Mouse (Mus musculus): ENCODE data around the gene BC035044. TPM values are rescaled to one million over a fixed set of nuclear protein-coding genes. Genes with fewer than 3 reads are reported as not detected.
"Not testable (repeated sequence)": the region's sequence is repeated elsewhere in the genome, so short reads cannot be mapped to it uniquely, and the experiment has no call there.

BC035044 gene
- polyA plus RNA-seq, 1 experiment = not detected

DNA sequence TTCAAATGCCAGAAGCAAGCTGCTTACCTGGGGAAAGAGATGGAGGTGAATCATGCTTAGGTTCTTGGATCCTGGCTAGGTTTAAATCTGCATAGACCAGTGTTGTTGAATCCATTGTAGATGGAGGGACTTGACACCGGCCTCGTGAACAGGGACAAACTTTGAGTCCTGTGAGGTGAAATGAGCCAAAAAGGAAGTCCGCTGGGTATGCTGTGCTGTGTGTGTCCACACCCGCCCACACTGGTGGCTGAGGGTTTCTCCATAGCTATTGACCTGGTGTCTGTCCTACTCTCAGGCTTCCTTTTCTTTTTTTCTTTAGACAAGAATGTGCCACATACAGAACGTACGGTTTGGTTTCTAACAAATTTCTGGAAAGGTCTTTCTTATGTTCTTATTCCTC is 64.8 kb downstream of the BC035044 start, which contains the start of the genes Gm44511 and Klrb1b:
TSS of gene Gm44511 (minus strand) at position 184 of the 400 bp plus-strand sequence.
TSS of gene Klrb1b (minus strand) at position 200 of the 400 bp plus-strand sequence.
- Histone ChIP-seq H3K79me2 (ENCODE audit: control insufficient read depth, insufficient read depth) (no peaks in the 10 kb centered on the region), H3K36me3 (ENCODE audit: control insufficient read depth, insufficient read depth) (no peaks in the 10 kb centered on the region), H3K4me3 (ENCODE audit: insufficient read depth, poor library complexity, severe bottlenecking) (no peak within 1 kb of the TSS), H3K27me3 (ENCODE audit: control insufficient read depth, insufficient read depth, insufficient read length) (no peaks in the 10 kb centered on the region), H3K79me3 (ENCODE audit: low read depth) (no peaks in the 10 kb centered on the region), H3ac (ENCODE audit: control insufficient read depth, insufficient read length, low read depth) (no peak within 1 kb of the TSS)
- TF ChIP-seq FOSL1 (IDR thresholded peaks at IDR 0.05; ENCODE audit: insufficient read depth, low read length, poor library complexity, severe bottlenecking) (no peak), MYOG (IDR thresholded peaks at IDR 0.05; ENCODE audit: control insufficient read depth, extremely low read depth, insufficient read length) (no peak), USF1 (IDR thresholded peaks at IDR 0.05; ENCODE audit: low read depth) (no peak), MYOD1 (IDR thresholded peaks at IDR 0.05; ENCODE audit: control insufficient read depth, insufficient read length, low read depth) (no peak), CTCF (IDR thresholded peaks at IDR 0.05; ENCODE audit: control insufficient read depth, insufficient read depth, insufficient read length) (no peak), MAX (IDR thresholded peaks at IDR 0.05) (no peak), CEBPB (IDR thresholded peaks at IDR 0.05; ENCODE audit: low read depth) (no peak)

DNA sequence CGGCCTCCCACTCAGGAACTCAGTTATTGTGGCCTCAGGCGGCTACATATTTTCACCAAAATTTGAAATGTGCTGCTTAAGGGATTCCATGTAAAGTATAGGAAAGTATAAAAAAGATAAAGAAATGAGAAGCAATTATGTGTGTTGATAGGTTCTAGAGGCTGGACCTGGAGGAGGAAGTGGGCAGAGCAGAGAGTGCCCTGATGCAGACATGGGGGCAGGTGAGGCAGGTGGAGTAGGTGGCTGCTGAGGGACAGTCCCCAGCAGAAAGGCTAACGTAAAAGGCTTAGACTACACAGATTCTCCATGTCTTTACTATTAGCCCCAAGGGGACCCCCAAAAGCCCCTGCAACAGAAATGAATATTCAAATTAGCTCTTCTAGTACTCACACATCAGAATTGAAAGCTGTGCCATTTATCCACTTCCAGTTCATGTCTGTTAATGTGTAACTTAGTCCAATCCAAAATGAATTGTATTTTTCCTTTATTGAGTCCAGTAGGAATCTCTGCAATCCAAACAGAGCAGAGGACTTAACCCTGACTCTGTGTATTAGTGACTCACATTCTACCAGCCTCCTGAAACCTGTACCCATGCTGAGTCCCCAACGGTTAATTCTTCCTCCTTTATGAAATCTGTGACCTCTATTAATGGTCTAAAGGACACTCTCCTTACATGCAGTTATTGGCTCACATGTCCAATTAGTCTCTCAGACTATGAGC is 72.7 kb downstream of the BC035044 start:
- TF ChIP-seq USF1 (IDR thresholded peaks at IDR 0.05; ENCODE audit: low read depth) (no peak), MAX (IDR thresholded peaks at IDR 0.05) (no peak), CEBPB (IDR thresholded peaks at IDR 0.05; ENCODE audit: low read depth) (no peak), MYOG (IDR thresholded peaks at IDR 0.05; ENCODE audit: control insufficient read depth, extremely low read depth, insufficient read length) (no peak), MYOD1 (IDR thresholded peaks at IDR 0.05; ENCODE audit: control insufficient read depth, insufficient read length, low read depth) (no peak), FOSL1 (IDR thresholded peaks at IDR 0.05; ENCODE audit: insufficient read depth, low read length, poor library complexity, severe bottlenecking) (no peak)
- no peaks in the 10 kb centered on the region for H3K27me3 ChIP-seq (ENCODE audit: control insufficient read depth, insufficient read depth, insufficient read length)
- H3K79me2 ChIP-seq (ENCODE audit: control insufficient read depth, insufficient read depth) = no peaks in the 10 kb centered on the region
- H3ac ChIP-seq (ENCODE audit: control insufficient read depth, insufficient read length, low read depth) = no peak overlapping the region
- no peaks in the 10 kb centered on the region for H3K36me3 ChIP-seq (ENCODE audit: control insufficient read depth, insufficient read depth)
- no peaks in the 10 kb centered on the region for H3K79me3 ChIP-seq (ENCODE audit: low read depth)
- no peak overlapping the region for H3K4me3 ChIP-seq (ENCODE audit: insufficient read depth, poor library complexity, severe bottlenecking)

DNA sequence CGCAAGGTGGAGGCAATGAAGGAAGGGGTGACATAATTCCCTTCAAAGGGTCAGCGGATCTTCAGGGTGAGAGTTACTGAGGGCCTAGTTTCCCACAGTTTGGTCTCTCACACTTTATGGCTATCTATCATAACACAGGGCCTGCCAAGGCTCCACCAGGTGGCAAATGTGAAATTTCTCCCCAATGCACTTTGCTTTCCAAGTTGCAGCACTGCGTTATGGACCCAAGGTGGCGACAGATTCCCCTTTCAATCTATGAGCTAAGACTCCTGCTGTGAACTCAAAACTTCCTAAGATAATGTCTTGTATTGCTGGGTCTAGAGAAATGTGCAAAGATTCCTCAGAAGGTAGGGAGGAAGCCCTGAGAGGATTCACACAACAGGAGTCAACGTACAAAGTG is 82.4 kb downstream of the BC035044 start:
- no peak overlapping the region for H3K4me3 ChIP-seq (ENCODE audit: insufficient read depth, poor library complexity, severe bottlenecking)
- no peaks in the 10 kb centered on the region for H3K27me3 ChIP-seq (ENCODE audit: control insufficient read depth, insufficient read depth, insufficient read length)
- no peak for TF ChIP-seq FOSL1 (IDR thresholded peaks at IDR 0.05; ENCODE audit: insufficient read depth, low read length, poor library complexity, severe bottlenecking)
- no peak for TF ChIP-seq MYOD1 (IDR thresholded peaks at IDR 0.05; ENCODE audit: control insufficient read depth, insufficient read length, low read depth)
- TF ChIP-seq CEBPB (IDR thresholded peaks at IDR 0.05; ENCODE audit: low read depth) = no peak
- TF ChIP-seq MYOG (IDR thresholded peaks at IDR 0.05; ENCODE audit: control insufficient read depth, extremely low read depth, insufficient read length) = no peak
- no peak for TF ChIP-seq CTCF (IDR thresholded peaks at IDR 0.05; ENCODE audit: control insufficient read depth, insufficient read depth, insufficient read length)
- TF ChIP-seq MAX (IDR thresholded peaks at IDR 0.05) = no peak
- no peak for TF ChIP-seq USF1 (IDR thresholded peaks at IDR 0.05; ENCODE audit: low read depth)
- no peak overlapping the region for H3ac ChIP-seq (ENCODE audit: control insufficient read depth, insufficient read length, low read depth)
- no peaks in the 10 kb centered on the region for H3K79me2 ChIP-seq (ENCODE audit: control insufficient read depth, insufficient read depth)
- H3K36me3 ChIP-seq (ENCODE audit: control insufficient read depth, insufficient read depth) = no peaks in the 10 kb centered on the region
- H3K79me3 ChIP-seq (ENCODE audit: low read depth) = no peaks in the 10 kb centered on the region

DNA sequence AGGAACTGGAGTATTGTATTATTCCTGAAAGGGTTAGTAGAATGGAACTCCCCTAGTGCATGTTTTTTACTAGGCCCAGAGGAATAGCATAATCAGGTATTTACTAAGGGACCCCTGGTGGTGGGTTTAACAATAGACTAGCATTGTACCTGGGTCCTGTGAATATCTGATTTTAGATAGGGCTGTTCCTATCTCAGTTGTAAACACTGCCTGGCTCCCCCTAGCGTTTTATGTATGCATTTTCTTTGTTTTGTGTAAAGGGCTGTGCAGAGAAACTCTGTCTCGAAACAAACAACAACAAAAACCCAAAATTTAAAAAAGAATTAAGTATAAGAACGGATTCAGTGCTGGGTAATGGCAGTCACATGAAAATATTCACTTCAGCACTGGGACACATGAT is 83.9 kb downstream of the BC035044 start:
- Histone ChIP-seq H3K79me3 (ENCODE audit: low read depth) (no peaks in the 10 kb centered on the region), H3ac (ENCODE audit: control insufficient read depth, insufficient read length, low read depth) (no peak overlapping the region), H3K27me3 (ENCODE audit: control insufficient read depth, insufficient read depth, insufficient read length) (no peaks in the 10 kb centered on the region), H3K36me3 (ENCODE audit: control insufficient read depth, insufficient read depth) (no peaks in the 10 kb centered on the region), H3K4me3 (ENCODE audit: insufficient read depth, poor library complexity, severe bottlenecking) (no peak overlapping the region), H3K79me2 (ENCODE audit: control insufficient read depth, insufficient read depth) (no peaks in the 10 kb centered on the region)
- TF ChIP-seq MYOG (IDR thresholded peaks at IDR 0.05; ENCODE audit: control insufficient read depth, extremely low read depth, insufficient read length) (no peak), MAX (IDR thresholded peaks at IDR 0.05) (no peak), USF1 (IDR thresholded peaks at IDR 0.05; ENCODE audit: low read depth) (no peak), MYOD1 (IDR thresholded peaks at IDR 0.05; ENCODE audit: control insufficient read depth, insufficient read length, low read depth) (no peak), CEBPB (IDR thresholded peaks at IDR 0.05; ENCODE audit: low read depth) (no peak), FOSL1 (IDR thresholded peaks at IDR 0.05; ENCODE audit: insufficient read depth, low read length, poor library complexity, severe bottlenecking) (no peak)

DNA sequence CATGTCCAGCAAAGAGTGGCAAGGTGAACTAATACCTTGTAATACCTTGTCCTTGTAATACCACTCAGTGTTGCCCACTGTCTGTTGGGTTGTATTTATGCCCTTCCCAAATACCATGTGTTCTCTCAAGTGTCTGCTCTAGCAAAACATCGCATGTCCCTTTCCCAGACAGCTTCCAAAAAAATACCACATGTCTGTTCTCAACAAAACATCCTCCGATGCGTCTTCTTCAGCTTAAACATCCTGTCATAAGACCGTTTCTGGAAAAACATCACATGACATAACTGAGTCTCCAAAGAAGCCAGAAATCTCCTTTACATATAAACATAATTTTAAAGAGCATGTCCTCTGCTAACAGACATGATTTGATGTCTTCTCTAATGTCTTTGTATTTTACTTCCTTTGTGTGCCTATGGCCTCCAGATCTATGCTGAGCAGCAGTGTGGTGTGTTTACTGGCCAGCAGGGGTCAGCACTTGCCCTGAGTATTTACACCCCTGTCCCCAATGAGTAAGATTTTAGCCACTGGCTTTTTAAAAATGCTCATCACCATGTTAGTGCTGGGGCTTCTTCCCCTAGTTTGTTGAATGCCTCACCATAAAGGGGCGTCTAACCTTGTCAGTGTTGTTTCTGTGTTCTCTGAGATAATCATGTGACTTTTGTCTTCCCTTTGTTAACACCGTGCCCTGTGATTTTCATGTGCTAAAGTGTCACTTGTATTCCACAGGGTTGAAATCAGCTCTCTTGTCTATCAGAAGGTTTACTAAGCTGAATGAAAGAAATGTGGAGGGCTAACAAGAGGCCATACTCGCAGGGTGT is 85.9 kb downstream of the BC035044 start:
- H3K36me3 ChIP-seq (ENCODE audit: control insufficient read depth, insufficient read depth); H3K27me3 ChIP-seq (ENCODE audit: control insufficient read depth, insufficient read depth, insufficient read length); H3K79me3 ChIP-seq (ENCODE audit: low read depth); H3K4me3 ChIP-seq (ENCODE audit: insufficient read depth, poor library complexity, severe bottlenecking); H3ac ChIP-seq (ENCODE audit: control insufficient read depth, insufficient read length, low read depth); H3K79me2 ChIP-seq (ENCODE audit: control insufficient read depth, insufficient read depth): not testable (repeated sequence)

All from C2C12 (cell line).